Mouse (Mus musculus) small intestine, adult 2 months (tissue): ENCODE results near the gene Slc5a6. TPM values are rescaled to one million over a fixed set of nuclear protein-coding genes. Genes with fewer than 3 reads are reported as not detected.

Source experiments
- H3K27ac ChIP-seq: fragments of 200-500 bp; 2 replicates; pipeline ENCODE4 v1.5.1; 2012; ENCODE audit warnings: low read depth, low read length, control low read depth, inconsistent platforms; ENCODE audit not compliant: insufficient read depth
- H3K27me3 ChIP-seq: fragments of 200-500 bp; 2 replicates; pipeline ENCODE4 v1.6.1; 2012; ENCODE audit warnings: mild to moderate bottlenecking, moderate library complexity, low read length, inconsistent platforms; ENCODE audit not compliant: control insufficient read depth, insufficient read depth
- H3K36me3 ChIP-seq: fragments of 200-500 bp; 2 replicates; pipeline ENCODE4 v1.6.1; 2012; ENCODE audit warnings: mild to moderate bottlenecking, low read length, control low read depth, inconsistent platforms; ENCODE audit not compliant: control insufficient read depth, insufficient read depth
- H3K4me1 ChIP-seq: fragments of 200-500 bp; 2 replicates; pipeline ENCODE4 v1.6.1; 2012; ENCODE audit warnings: low read length, inconsistent platforms, mixed read lengths; ENCODE audit not compliant: control insufficient read depth, insufficient read depth, insufficient read length
- H3K4me3 ChIP-seq: fragments of 200-500 bp; 2 replicates; pipeline ENCODE4 v1.5.1; 2012; ENCODE audit warnings: low read depth, mild to moderate bottlenecking, control low read depth, inconsistent platforms, low read length, moderate library complexity
- CTCF ChIP-seq: fragments of 200-500 bp; IDR thresholded peaks from 2 replicates; pipeline ENCODE4 v1.5.1; 2012; ENCODE audit warnings: low read depth, mild to moderate bottlenecking, control low read depth, inconsistent platforms, low read length, moderate library complexity, mixed read lengths; ENCODE audit not compliant: insufficient replicate concordance, insufficient read length; ENCODE audit errors: extremely low read depth
- POLR2A ChIP-seq: fragments of 200-500 bp; IDR thresholded peaks from 2 replicates; pipeline ENCODE4 v1.6.1; 2012; ENCODE audit warnings: low read depth, mild to moderate bottlenecking, control low read depth, inconsistent platforms, low read length, moderate library complexity
- WGBS: fragments of 180-500 bp; shearing (Covaris S2); methylation state at CpG from one replicate; pipeline ENCODE4 v1.1.7; 2018; 5-methylcytosine and 5-hydroxymethylcytosine counted together
- polyA plus RNA-seq: library from polyadenylated mRNA; depleted of rRNA; stranded (reverse); fragments of >200 nt; gene quantifications from 2 replicates; pipeline ENCODE4 v1.2.3, GENCODE M21; 2012

Slc5a6 gene
- polyA plus RNA-seq, 1 experiment: 75.0 TPM

DNA sequence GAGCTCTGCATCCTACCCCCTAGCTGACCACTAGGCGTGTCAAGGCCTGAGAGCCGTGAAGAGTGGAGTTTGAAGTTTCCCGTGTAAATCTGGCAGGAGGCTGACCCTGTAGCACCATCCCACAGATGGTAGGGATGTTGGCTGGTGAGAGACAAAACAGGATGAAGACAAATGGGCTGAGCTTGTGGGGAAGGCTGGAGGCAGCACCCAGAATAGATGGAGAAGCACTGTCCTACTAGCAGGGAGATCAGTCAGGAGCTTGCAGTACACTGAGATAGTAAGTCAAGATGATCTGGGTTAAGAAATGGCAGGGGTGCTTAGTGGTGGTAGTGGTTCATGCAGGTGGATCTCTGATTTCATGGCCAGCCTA lies 32.1 kb upstream of the Slc5a6 start:
- TF ChIP-seq CTCF (no peak), POLR2A (no peak)
- Histone ChIP-seq H3K27me3 (no peaks in the 10 kb centered on the region), H3K36me3 (peaks cover 15% of the 10 kb centered on the region; the same call in 1 of the 2 replicates), H3K4me3 (no peak overlapping the region), H3K27ac (no peak overlapping the region), H3K4me1 (peaks cover 2% of the 10 kb centered on the region; the same call in 1 of the 2 replicates)
- 68% methylated on average over 3 of the region's 3 CpGs for WGBS

DNA sequence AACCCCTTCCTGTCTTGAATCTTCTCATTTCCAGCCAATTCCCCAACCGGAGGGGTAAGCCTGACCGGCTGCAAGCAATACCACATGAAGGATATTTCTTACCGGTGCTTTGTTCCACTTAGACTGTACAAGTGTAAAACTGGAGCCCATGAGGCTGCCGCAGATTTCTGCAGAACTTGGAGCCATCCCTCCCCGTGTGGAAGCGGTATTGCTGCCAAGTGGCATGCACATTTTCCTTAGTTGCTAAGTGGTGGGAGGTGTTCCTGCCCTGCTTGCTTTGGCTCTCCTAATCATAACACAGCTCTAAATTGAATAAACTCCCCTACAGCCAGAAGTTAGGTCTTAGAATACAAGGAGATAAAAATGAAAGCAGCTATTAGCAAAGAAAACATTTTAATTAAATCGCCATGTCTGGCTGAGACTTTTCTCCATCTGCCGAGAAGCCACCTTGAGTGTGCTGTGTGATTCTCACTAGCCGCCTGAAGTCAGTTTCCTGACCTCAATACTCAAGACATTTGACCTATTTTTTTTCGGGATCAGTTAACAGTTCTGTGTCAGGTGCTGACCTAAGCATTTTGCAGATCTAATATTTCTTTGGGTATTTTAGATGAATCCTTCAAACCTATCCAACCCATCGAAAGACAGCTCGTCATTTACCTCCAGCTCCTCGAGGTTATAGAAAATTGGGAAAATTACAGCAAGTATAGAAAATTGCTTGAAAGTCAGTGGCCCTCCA lies 31.5 kb upstream of the Slc5a6 start:
- Histone ChIP-seq H3K36me3 (peaks cover 15% of the 10 kb centered on the region; the same call in 1 of the 2 replicates), H3K27me3 (no peaks in the 10 kb centered on the region), H3K27ac (no peak overlapping the region), H3K4me3 (no peak overlapping the region), H3K4me1 (no peaks in the 10 kb centered on the region)
- no peak for TF ChIP-seq POLR2A
- no peak for TF ChIP-seq CTCF
- 77% methylated on average over 13 of the region's 13 CpGs for WGBS

DNA sequence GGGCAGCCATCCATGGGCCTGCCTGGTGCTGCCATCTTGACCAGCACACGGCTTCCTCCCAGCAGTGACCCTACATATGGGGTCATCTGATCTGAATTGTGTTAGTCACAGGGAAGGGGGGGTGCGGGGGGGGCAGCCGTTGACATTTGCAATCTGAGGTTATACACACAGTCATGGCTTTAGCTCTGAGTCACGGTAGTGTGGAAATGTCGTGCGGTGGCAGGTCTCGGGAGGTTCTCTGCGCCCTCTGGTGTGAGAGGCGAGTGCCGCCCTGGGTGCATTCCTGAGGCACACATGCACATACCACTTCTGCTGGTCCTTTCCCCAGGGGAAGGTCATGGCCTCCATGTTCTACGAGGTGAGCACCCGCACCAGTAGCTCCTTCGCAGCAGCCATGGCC lies 27.6 kb upstream of the Slc5a6 start:
- peaks cover 41% of the 10 kb centered on the region for H3K36me3 ChIP-seq
- no peak overlapping the region for H3K27ac ChIP-seq
- WGBS: 86% methylated on average over 13 of the region's 13 CpGs
- no peak overlapping the region for H3K4me3 ChIP-seq
- no peaks in the 10 kb centered on the region for H3K27me3 ChIP-seq
- TF ChIP-seq POLR2A (no peak), CTCF (no peak)
- H3K4me1 ChIP-seq: no peaks in the 10 kb centered on the region

DNA sequence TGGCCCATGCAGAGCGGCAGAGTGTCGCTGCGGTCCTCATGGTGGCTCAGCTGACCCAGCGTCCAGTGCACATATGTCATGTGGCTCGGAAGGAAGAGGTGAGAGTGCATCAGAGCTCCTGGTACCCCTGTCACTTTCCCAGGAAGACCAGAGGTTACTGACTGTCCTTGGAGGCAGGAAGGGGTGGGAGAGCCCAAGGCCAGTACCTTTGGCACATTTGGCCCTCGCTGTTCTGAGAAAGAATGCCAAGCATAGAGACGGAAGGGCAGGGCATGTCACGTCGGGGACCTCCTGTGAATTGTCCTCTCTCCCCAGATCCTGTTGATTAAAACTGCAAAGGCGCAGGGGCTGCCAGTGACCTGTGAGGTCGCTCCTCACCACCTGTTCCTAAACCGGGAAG lies 24.5 kb upstream of the Slc5a6 start:
- no peak overlapping the region for H3K27ac ChIP-seq
- WGBS: 93% methylated on average over 12 of the region's 12 CpGs
- H3K36me3 ChIP-seq: peaks cover 64% of the 10 kb centered on the region
- no peak overlapping the region for H3K4me3 ChIP-seq
- TF ChIP-seq POLR2A (no peak), CTCF (no peak)
- H3K27me3 ChIP-seq: no peaks in the 10 kb centered on the region
- no peaks in the 10 kb centered on the region for H3K4me1 ChIP-seq

DNA sequence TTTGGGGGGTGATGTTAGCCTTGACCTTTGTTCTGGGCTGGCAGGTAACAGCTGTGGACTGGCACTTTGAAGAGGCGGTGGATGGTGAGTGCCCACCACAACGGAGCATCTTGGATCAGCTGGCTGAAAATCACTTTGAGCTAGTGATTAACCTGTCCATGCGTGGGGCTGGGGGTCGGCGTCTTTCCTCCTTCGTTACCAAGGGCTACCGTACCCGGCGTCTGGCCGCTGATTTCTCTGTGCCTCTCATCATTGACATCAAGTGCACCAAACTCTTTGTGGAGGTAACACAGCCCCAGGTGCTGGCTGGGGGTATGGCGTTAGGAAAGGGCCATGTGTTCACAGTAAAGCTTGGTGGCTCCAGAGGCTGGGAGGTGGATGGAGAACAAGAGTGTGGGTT lies 23.1 kb upstream of the Slc5a6 start:
- H3K4me1 ChIP-seq: no peaks in the 10 kb centered on the region
- H3K36me3 ChIP-seq: peaks cover 68% of the 10 kb centered on the region
- H3K4me3 ChIP-seq: no peak overlapping the region
- 92% methylated on average over 11 of the region's 11 CpGs for WGBS
- no peak overlapping the region for H3K27ac ChIP-seq
- no peaks in the 10 kb centered on the region for H3K27me3 ChIP-seq
- TF ChIP-seq CTCF: no peak
- TF ChIP-seq POLR2A: no peak

GRCm38 (mm10) chr5:31071059-31071458 lies 22.3 kb upstream of the Slc5a6 start:
- Histone ChIP-seq H3K27ac (no peak overlapping the region), H3K27me3 (no peaks in the 10 kb centered on the region), H3K4me1 (no peaks in the 10 kb centered on the region), H3K4me3 (no peak overlapping the region), H3K36me3 (peaks cover 62% of the 10 kb centered on the region)
- TF ChIP-seq CTCF (no peak), POLR2A (no peak)
- 83% methylated on average over 2 of the region's 2 CpGs for WGBS

- Histone ChIP-seq H3K4me3 (no peak overlapping the region), H3K36me3 (peaks cover 58% of the 10 kb centered on the region), H3K4me1 (no peaks in the 10 kb centered on the region), H3K27ac (no peak overlapping the region), H3K27me3 (no peaks in the 10 kb centered on the region)
- TF ChIP-seq POLR2A: no peak
- TF ChIP-seq CTCF: no peak
- 98% methylated on average over 3 of the region's 3 CpGs for WGBS
These were observed 21.1 kb upstream of the Slc5a6 start for GRCm38 (mm10) chr5:31069810-31070209.
